Mouse (Mus musculus) granulocyte monocyte progenitor cell, adult 5-6 weeks (primary cell): Measurements from ENCODE around the gene Qrich1. TPM values are rescaled to one million over a fixed set of nuclear protein-coding genes. Genes with fewer than 3 reads are reported as not detected.

Experiments
- ATAC-seq: replicated peaks from 2 replicates; pipeline ENCODE4 v1.8.0; 2016; ENCODE audit warnings: mild to moderate bottlenecking, moderate TSS enrichment, inconsistent platforms; ENCODE audit not compliant: poor library complexity, severe bottlenecking
- total RNA-seq, 2 experiments: library from RNA; stranded (forward) in 1 of 2; stranded (reverse) in 1 of 2; fragments of 200-712, 200-1000 nt in 1 of 2; fragments of >200 nt in 1 of 2; fragmentation: Nextera tagmentation in 1 of 2; gene quantifications; 2 replicates each; pipeline ENCODE4 v1.2.3; 2014 to 2017

Qrich1 gene
- total RNA-seq, 2 experiments from 2014 or later = 140 to 145 TPM

DNA sequence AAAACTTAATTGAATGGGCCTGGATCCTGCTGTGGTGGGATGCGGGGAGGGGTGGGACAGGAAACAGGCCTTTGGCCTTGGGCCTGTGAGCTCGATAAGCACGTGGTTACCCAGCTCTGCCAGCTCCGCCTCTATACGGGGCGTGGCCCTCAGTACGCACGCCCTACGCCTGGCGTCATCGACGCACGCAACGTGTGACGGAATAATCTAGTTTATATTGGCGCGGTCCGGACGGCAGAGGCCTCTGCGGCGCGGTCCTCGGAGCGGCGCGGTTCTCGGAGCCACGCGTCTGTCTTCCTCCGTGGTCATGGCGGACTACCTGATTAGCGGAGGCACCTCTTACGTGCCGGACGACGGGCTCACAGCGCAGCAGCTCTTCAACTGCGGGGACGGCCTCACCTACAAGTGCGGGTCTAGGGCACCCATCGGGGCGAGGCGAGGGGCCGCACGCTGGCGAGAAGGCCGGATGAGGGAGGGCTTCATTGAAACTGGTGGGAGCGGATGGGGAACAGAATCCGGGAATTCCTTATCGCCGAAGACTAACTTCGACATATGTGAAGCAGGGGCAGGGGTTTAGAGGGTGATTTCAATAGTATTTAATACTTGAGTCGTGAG, 43.7 kb downstream of the Qrich1 start, which contains the start of gene Impdh2:
Impdh2 (plus strand) TSS at position 60 of the 615 bp plus-strand sequence.
- ATAC-seq = peak; percentile 96

DNA sequence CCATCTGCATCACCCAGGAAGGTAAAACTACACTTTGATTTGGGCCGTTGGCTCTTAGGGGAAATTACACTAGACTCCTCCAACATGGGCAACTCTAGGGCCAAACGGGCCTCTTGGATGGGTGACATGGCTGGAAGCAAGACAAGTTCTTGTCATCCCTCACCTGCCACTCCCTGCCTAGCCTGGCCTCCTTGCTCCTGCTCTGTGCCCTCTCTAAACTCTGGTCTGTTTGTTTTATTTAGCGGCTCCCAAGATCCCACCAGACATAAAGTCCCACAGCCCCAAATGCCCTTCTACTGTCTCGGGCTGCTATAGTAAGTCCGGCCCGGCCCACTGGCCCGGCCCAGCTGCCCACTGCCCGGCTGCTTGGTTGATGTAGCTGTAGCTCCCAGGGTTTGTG, 47.1 kb downstream of the Qrich1 start:
- no peak for ATAC-seq

DNA sequence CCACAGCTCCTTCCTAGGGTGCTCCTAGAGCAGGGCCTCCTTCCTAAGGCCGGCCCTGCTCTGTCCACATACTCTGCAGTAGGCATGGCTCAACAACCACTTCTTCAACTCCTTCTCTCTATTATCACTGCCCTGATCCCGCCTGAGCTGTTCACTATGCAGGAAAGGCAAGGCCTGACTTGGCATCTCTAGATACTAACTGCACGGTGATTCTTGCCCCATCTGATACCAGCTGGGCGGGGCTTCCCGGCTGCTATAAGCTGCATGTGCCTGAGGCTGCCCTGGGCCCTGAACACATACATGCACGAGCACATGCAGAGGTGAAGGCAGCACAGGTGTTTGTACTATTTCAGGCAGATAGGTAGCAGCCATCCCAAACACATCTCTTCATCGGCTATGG, 47.5 kb downstream of the Qrich1 start:
- no peak for ATAC-seq

DNA sequence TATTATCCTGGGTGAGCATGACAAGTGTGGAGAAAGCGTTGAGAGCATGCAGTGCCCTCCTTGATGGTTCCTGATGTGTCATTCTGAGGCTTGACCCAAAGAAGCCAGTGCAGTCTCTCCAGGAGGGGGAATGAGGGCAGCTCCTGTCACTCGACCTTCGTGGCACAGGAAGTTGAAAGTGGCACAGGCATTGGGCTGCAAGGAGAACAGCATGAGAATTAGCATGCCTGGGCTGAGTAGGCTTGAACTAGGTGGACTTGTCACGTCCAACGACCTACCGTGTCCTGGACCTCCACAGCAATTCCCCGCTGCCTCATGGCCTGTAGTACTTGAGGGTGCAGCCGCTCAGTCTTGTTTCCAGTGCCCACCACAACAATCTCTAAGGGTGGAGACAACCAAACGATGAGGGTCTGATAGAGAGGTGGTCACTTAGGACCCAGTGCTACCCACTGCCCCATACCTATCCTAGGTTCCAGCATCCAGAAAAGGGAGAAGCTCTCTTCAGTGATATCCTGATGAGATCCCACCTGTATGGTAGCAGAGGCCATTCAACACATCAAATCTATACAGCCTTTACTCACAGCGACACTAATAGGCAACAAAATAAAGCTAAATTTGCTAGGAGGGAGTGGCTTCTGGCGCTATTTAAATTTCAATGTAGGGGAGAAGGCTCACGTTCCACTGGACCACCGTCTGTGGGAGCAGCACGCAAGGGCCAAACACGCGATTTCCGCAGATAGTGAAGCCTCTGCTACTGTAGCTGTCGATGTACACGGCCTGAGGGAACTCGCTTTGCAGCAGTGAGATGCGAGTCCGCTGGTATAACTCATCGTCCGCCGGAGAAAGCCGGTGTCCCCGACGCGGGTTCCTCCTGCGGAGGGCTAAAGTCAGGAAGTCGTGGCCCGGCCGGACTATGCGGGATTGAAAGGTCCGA, 49.5 kb downstream of the Qrich1 start:
- ATAC-seq = peak; percentile 0; the same call in 1 of the 2 replicates

DNA sequence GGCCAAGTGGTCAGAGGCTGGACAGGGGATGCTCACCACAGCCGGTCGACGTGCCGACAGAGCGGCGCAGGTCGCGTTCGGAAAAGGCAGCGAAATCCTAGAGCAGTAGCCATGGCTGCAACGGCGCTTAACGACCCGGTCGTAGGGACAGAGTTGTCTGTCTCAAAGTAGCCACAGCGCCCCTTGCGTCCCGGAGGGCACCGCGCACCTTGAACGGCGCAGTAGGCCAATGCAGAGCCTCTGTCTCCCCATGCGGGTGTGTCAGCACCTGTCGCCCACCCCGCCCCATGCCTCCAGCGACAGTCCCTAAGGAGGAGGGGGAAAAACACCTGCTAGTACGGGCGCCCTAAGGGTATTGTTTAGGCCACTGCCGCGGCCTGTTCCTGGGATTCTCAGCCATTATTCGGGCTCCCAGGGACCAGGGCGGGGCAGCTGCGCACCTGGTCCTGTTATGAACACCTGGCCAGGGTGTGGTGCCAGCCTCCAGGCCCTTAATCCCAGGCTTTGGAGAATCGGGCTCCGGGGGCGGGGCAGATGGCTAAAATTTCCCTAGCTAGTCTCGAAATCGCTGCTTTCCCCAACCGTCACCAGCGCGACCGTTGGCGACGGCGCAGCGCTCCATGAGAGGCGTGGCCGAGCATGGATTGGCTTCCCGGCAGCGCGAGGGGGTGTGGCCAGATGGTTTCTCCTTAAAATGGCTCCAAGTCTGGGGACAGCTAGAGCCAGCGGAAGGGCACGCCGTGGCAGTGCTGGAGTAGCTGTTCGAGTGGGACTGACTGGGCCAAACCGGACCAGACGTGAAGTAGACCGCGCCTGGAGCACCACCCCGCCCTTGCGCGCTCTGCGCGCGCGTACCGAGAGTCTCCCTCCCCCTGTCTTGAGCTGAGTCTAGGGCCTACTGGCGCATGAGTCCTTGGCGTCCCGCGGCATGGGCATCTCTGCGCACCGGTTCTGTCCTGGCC, 50.5 kb downstream of the Qrich1 start, which contains the start of gene Ndufaf3:
Ndufaf3 (minus strand) TSS at position 620 of the 962 bp plus-strand sequence.
- peak; percentile 62 for ATAC-seq

DNA sequence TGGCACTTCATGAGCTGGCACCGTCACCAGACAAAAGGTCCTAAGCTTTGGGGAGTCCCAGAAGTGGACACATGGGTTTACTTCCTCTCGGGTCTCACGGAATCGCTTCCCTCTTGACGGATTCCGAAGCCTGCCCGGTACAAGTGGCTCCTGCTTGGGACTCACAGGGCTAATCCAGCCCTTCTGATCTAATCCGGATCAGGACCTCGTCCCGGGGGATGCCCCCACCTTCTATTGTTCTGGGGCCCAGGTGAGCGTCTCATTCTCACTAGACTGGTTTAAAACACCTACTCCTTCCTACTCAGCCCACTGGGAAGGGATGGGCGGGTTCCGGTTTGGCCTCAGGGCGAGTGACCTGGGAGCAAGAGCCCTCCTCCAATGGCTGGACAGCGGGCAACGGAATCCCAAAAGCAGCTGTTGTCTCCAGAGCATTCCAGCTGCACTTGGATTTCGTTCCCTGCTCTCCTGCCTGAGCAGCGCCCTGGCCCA, 51.4 kb downstream of the Qrich1 start:
- peak; percentile 3 for ATAC-seq

DNA sequence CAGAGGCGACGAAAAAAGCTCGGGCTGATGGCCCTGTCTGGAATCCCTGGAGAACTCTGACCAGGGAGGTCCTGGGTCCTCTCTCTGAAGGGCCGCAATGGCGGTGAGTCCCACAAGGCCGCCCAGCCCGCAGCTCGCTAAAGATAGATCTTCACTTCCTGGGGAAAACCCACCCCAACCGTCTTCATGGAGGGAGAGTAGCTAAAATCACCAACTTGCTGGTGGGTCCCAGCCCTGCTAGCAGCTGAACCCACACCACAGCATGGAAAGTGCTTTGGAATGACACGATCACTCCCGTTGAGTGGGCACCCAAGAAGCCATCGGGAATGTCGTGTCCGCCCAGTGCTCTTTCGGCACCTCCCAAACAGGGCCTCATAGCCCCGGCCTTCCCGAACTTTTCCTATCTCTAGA, 51.9 kb downstream of the Qrich1 start:
- ATAC-seq = no peak

DNA sequence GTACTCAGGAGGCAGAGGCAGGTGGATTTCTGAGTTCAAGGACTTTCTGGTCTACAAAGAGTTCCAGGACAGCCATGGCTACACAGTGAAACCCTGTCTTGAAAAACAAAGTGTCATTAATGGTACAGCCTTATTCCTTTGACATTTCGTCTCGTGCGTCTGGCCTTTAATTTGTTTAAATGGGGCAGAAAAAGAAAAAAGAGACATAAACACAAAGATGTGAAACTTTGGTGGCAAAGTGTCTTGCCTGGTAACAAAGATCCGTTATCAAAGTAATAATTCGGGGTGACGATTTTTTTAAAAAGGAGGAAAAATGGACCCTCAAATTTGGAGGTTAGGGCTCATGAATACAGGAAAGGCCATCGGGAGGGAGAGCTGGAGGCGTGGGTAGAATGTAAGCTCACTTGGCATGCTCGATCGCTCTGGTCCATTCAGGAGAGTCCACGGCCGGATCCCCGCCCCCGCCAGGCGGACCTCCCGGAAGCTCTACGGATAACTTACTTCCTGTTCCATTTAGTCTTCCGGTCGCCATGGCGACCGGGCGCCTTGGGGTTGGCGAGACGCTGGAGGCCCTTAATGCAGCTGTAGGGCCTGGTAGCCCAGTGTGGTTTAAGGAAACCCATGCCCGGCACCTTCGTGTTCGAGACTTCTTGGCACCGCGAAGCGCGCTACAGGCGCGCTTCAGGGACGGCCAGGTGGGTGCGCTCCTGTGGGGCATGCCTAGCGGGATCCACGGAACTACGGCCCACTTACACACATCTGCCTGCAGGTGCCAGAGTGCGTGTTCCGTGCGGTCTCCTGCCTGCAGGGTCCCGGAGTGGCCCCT, 53.0 kb downstream of the Qrich1 start, which contains the start of gene Dalrd3:
Dalrd3 (plus strand) TSS at position 506 of the 826 bp plus-strand sequence.
- ATAC-seq = peak; percentile 45

DNA sequence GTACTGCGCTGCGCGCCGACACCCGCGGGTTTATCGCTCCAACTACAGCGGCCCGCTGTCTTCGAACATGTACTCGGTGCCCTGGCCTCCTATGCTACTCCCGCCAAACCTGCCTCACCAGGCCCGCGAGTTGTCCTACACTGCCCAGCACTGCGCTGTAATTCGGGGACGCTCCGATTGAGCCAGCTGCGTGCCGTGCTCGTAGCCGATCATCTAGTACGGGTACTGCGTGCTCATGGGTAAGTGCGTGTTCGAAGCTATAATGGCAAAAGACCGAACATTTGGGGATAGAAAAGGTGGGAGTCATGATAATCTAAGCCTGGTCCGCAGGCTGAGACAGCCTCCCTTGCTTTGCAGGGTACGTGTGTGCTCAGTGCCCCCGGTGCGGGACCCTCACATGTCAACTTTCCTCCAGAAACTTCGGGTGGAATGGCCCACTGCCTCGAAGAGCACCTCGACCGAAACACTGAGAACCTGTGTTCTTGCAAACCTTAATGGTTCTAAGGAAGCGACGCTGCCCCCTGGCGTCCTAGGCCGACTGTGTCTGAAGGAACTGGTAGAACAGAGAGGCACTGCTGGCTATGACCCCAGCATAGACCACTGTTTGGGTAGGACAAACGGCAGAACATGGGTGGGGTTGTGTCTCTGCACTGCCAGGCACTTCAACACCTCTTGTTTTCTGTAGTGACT, 53.7 kb downstream of the Qrich1 start:
- ATAC-seq = peak; percentile 20

DNA sequence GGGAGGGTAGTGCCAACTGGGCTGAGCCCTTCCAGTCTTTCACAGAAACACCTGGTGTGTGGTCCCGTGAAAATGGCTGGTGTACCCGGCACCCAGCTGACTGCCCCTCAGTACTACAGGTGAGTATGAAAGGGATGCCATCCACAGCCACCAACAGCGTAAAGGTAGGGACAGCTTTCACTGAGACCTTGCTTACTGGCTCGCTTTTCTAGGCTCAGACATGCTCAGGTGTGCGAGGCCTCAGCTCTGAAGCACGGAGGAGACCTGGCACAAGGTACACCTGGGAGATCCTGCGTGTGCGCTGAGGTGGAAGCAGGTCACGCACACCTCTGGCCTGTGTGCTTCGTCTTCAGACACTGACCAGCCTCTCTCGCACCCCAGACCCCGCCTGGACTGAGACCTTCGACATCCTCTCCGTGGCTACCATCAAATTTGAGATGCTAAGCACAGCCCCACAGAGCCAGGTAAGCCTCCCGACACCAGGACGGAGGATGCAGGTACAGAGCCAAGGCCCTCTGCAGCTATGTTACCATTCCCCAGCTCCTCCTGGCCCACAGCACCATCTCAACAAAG, 54.9 kb downstream of the Qrich1 start:
- no peak for ATAC-seq

DNA sequence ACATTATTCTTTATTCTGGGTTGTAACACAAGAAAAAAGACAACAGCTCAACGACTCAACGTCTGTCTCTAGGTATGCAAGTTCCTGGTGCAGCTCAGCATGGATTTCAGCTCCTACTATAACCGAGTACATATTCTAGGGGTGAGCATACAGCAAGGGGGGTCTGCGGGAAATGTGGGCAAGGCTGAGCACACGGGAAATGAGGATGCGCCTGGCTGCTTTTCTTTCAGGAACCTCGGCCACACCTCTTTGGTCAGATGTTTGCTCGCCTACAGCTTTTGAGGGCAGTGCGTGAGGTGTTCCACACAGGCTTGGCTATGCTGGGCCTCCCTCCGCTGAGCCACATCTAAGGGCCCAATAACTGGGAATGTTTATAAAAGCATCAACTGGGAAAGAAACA, 55.7 kb downstream of the Qrich1 start:
- ATAC-seq = no peak

DNA sequence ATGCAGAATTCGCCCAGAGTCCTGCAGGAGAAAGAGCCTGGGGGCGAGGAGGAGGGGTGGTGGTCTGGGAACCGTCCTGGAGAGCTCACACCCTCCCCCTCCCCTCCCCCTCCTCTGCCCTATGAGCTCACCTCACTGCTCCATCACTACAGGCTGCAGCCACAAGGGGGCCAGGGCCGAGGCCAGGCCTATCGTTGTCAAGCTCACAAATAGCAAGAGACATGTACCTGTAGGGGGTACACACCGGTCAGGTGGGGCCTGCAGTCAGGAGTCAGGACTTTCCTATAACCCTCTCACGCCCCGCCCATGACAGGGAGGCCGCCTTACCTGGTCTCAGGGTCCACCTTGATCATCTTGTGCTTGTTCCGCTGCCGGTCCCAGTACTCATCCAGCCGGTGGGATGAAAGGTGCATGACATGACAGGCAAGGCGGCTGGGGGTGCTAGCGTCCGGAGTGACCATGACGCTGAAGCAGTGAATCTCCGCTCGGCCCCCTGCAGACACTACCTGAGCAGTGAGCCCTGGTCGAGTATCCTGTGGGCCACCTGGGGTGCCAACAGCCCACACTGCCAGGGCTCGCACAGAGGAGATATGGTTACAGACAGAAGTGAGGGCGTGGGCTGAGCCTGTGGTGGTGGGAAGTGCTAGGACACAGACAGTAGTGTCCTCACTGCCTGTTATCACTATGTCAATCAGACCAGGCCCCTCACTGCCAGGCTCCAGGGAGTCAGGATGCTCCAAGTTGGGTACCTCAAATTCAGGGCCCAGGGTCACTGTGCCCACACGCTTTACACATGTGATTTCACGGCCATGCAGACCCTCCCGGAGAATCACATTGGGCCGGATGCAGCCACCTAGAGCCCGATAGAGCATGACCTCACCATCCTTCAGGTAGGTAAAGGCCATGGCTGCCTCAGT, 57.4 kb downstream of the Qrich1 start:
- 0 out of 2 replicates have a peak, but pooled peaks have one; percentile 11 for ATAC-seq

DNA sequence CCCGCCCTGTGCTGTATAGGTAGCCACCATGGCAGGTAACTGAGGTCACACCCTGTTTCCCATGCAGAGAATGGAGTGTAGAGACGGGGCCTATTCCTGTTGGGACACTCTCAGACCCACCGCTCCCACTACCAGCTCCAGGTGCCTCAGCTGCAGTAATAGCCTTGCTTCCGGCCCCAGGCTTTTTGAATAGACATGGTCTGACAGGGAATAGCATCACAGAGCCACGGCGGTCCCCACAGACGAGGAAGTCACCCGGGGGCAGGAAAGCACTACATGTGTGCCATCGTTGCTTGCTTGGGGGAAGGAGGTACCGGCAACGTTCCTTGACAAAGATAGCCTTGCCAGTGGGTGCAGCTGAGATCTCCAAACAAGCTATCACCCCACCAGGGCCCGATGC, 58.3 kb downstream of the Qrich1 start:
- no peak for ATAC-seq

DNA sequence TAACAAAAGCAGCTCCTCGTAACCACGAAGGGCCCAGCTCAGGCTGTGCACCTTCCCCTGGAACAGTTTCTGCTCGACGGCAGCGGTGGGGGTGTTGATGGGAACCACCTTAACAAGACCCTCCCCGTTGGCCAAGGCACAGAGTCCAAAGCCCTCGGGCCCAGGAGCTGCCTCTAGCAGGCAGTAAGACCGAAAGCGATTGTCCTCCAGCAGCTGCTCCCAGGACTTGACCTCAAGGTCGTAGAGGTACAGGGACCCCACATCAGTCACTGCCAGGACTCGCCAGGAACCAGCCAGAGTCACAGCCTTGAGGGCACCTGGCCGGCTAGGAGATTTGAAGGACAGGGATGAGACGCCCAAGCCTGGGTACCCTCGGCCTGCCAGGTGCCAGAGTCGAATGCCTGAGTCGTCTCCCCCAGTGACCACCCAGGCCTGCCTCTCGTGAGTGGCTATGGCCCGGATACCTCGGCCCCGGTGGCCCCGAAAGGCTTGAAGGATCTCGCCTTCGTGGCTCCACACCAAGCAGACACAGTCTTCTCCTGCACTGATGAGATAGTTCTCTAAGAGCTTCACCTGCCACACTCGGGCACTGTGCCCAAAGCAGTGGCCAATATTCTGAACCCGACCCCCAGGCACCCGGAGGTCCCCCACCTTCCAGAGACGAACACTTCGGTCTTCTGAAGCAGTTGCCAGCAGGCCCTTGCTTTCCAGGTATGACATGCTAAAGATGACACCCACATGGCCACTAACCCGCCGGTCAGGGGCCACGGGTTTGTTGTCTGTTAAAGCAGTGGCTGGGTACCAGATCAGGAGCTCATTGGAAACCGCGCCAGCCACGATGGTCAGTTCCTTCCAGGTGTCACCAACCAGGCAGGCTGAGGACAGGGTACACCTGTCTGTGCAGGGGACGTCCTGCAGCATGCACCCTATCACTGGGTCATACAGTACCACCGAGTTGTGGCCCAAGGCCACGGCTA, 59.0 kb downstream of the Qrich1 start:
- ATAC-seq = no peak

DNA sequence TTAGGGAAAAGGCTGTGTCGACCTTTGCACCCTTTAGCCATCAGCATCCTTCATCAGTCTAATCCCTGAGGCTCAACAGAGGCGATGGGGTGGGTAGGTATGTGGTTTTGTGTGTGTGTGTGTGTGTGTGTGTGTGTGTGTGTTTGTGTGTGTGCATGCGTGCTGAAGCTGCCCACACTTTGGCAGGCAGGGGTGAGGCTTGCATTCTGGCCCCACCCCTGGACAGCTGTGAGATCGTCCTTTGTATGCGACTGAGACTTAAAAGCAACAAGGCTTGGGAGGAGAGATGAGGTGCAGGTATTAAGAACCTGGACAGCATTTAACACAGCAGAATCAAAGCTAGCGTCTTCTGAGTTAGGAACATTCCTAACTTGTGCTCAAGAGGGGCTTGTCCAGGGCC, 60.4 kb downstream of the Qrich1 start:
- no peak for ATAC-seq

DNA sequence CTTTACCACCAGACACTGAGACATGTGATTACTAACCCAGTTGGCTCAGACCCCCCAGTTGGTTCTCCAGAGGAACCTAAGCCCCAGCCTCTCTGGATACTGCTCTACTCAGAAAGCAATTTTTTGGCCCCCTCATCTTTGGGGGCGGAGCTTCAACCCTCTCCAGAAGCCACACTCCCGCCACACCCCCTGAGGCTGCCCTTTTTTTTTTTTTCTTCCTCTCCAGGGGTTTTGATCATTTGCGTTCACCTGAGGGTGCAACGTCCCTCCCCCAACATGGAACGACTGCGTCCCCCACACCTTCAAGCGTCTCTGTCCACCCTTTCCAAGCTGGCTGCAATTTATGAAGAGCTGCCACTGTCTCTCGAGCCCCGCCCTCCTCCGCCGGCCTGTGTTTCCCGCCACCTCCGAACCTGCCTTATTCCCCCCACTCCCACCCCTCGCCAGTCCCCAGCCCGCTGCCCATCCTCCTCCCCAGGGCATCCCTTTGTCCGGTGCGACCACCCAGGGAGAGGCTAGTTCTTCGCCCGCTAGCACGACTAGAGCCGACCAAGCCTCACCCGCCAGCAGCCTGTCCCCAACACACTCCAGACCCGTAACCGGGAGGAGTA, 61.4 kb downstream of the Qrich1 start:
- ATAC-seq = peak; percentile 10
